Mouse (Mus musculus): Measurements from ENCODE around the gene Ppm1e.

GRCm38 (mm10) chr11:87286194-87286593 lies 72.6 kb downstream of the Ppm1e start:
- no peak for TF ChIP-seq FLI1 (IDR thresholded peaks at IDR 0.05; ENCODE audit: low read length)
- no peak for TF ChIP-seq GATA1 (IDR thresholded peaks at IDR 0.05; ENCODE audit: borderline replicate concordance, low read length)

Measured in megakaryocyte, embryonic 14.5 days (primary cell).